Mouse (Mus musculus): ENCODE data around the gene Inf2.

Inf2 gene

GRCm38 (mm10) chr12:112660576-112661326, 72.2 kb downstream of the Inf2 start:
- DNase-seq: no peak

DNA sequence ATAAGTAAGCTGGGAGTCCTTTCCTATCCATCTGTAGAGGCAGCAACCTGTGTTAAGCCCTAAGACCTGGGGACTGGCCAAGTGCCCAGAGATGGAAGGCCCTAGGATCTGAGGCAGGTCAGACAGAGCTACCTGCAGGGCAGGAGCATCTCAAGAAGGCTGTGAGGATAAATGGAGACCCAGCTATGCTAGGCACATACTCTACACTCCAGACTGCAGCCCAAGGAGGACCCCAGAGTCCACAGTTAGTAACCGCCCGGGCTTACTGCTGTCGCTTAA, 72.7 kb downstream of the Inf2 start:
- DNase-seq: no peak

GRCm38 (mm10) chr12:112661851-112662250, 73.3 kb downstream of the Inf2 start:
- no peak for DNase-seq

- DNase-seq: no peak
Measured at GRCm38 (mm10) chr12:112663303-112663702, 74.7 kb downstream of the Inf2 start.

DNA sequence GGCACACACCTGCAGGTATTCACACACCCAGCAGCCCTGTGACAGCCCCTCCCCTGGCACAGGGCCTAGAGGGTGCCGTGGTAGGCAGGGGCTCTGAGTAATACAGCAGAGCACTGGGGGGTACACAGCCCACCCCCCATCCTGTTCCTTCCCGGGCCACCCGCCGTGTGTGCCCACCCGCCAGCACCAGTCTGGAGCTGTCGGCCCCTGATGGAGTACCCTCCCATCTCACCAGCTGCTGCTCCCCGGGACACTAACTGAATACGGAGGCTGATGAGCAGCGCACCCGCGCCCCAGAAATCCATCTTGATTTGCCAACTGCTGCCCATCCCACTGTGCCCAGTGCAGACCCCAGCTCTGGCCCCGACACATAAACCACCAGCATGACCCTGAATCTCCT, 75.1 kb downstream of the Inf2 start:
- DNase-seq: no peak

DNA sequence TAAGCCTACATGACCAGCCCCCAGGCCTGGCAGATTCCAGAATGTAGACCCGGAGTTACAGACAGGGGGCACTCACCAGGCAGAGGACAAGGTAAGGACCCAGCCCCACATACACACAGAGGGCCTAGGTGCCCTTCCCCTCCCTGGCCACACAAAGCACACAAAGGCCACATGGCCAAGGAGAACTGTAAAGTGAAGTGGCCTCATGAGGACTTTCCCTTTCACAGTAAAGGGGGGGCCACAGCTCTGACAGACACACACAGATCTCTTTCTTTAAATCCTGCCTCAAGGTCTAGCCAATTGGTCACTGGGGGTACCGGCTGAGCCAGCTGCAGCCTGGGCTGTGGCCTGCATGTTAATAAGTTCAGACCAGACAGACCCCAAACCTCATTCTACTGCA, 75.5 kb downstream of the Inf2 start:
- DNase-seq: no peak

DNA sequence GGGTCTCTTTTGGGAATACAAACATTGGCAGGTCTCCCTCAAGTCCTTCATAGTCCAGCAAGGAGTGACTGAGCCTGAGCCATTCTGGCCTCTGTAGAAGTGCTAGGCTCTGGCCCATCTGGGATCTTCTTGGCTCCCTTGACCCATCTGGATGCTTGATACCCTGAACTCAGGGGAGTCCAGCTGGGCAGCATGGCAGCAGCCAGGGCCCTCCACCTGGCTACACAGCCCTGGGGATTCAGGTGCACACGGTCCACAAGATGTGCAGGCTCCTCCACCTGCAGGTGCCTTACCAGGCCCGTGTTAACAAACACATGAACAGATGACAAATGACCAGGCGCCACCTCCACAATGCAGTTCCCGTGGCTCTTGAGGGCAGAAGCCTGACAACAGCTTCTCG, 76.1 kb downstream of the Inf2 start:
- no peak for DNase-seq
